Mouse (Mus musculus) hematopoietic multipotent progenitor cell, adult 10-12 weeks (in vitro differentiated cells): ENCODE data around the gene F12. TPM values are rescaled to one million over a fixed set of nuclear protein-coding genes. Genes with fewer than 3 reads are reported as not detected.

Source experiments
- polyA plus RNA-seq: library from polyadenylated mRNA; stranded (reverse); fragments of >175 nt; gene quantifications from 2 replicates; pipeline ENCODE4 v1.2.3, GENCODE M21; 2012; ENCODE audit warnings: low replicate concordance

The F12 gene
- polyA plus RNA-seq, result 0.29 TPM in 2 replicates

DNA sequence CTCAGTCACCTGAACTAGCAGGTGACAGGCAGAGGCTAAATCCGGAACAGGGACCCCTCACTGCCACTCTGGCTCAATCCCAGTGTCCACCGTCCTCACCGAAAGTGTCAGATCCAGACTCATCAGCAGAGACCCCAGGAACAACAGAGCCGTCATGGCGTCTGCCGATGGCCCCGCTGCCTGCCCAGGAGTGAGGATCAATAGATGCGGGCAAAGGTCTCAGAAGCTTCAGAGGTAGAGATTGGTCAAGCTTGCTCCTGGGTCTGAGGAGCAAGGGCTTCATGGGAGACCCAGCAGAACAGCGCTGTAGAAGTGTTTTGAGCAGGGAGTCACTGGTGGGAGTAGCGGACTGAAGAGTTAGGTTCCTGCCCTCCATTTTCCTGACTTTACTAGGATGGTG lies at the start of gene F12:
TSS of gene F12 (minus strand) at position 181 of the 400 bp plus-strand sequence.

DNA sequence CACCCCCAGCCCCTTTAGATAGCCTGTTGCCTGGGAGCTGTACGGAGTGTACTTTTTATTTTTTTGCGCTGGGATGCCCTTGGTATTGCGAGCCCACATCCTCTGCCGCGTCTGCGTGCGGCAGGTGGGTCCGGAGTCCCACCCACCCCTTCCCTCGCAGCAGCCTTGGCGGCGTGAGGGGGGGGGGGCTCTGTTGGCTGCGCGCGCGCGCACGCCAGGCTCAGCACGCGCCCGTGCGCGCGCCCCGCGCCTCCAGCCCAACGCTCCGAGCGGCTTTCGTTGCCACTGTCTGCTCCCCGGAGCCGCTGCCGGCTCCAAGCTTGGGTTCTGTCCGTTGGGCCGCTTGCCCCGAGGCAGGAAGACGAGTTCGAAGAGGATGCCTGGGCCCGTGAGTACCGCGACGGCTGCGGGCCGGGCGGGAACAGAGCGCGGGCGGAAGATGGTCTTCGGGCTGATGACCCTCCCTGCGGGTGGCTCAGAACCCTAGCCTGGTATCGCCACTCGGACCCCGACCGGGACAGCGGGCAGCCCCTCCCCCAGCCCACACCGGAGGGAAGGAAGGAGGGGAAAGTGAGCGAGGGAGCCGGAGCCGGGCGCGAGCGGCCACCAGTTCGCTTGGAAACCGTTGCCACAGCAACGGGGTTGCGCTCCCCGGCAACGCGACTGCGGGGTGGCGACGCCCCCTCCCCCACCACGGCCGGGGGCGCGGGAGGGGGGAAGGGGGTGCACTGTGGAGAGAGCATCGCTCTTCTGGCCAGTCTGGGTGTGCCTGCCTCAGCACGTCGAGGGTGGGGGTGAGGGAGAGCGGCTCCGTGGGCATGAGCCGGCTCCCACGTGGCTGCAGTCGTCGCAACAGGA lies 37.7 kb upstream of the F12 start, which contains the start of gene Prr7:
TSS of gene Prr7 (plus strand) at position 241 of the 858 bp plus-strand sequence.

DNA sequence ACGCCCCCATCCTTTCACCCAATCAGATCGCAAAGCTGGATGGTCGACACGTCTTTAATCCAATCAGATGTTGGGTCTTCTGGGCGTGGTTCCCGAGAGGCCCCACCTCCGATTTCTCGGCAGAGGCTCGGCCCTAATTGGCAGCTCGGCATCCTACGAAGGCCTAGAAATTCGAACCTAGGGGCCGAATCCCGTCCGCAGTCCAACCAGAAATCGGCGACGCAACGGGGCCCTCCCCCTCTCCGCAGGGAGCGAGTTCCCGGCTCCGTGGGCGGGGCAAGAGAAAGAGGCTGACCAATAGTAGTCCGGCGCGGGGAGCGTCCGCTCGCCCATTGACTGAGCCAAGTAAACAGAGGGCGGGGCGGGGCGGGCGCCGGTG lies 18.3 kb upstream of the F12 start, which contains the start of gene Grk6:
TSS of gene Grk6 (plus strand) at position 136 of the 379 bp plus-strand sequence.

DNA sequence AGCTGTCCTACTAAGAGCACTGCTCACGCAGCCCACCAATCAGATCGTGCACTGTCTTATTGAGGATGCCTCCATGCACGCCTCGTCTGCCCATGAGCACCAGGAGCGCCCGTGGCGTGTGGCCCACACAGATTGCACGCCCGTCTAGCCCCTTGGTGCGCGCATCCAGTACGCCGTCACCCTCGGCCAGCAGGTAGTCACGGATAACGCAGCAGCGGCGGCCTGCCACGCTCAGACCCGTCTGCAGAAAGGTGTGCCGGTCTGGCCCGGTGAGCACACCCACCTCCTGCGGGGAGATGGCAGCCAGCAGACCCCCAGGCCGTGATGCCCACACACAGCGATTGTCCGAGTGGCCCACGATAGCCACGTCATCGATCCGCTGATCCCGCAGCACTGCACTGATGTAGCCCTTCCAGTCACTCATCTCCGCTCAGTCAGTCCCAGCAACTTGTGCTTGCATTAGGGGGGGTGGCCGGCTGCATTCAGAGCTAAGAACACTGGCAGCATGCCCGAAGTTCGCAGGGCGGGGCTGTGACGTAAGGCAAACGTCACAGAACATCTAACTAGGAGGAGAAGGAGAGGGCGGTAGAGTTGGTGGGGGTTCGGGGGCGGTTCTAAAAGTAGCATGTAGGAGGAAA lies 11.7 kb downstream of the F12 start, which contains the start of gene Pfn3:
TSS of gene Pfn3 (minus strand) at position 490 of the 638 bp plus-strand sequence.

DNA sequence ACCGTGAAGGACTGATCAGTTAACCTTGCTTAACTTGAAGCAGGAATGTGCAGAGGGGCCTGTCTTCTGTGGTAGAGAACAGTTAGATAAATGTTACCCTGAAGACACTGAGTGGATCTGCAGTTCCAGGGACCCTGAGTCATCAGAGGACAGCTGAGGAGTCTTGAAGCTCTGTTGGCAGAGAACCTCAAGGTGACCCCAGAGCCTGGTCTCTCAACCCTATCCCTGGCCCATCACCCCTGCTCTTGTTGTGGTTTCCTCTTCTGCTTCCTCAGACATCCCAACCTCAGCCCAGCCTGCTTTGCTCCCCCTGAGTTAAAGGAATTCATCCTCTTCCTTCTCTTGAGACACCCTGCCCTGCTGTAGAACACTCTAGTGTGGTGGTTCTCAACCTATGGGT lies 28.5 kb downstream of the F12 start, which contains the start of gene Slc34a1:
TSS of gene Slc34a1 (plus strand) at position 100 of the 400 bp plus-strand sequence.

DNA sequence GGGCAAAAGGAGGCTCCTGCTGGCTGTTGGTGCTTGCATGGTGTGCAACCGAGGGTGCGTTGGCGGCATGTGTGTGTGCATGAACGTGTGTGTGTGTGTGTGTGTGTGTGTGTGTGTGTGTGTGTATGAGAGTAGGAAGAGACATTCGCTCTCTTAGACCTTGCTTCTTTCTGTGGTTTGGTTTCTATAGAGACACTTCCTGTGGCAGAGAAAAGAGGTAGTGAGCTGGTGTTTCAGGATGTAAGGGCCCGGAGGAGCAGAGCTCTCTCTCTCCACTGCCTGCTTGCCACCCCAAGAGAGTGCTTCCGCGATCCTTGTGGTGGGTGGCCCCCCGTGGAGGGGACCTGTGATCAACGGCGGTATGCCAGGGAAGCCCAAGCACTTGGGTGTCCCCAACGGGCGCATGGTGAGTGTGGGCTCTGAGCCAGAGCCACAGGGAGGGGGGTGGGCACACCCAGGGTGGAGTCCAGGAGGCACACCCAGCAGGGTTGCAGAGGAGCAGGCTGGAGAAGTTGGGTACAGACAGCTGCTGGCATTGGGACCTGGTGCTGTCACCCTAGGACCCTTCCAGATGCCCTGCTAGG lies 57.0 kb downstream of the F12 start, which contains the start of gene Rgs14:
TSS of gene Rgs14 (plus strand) at position 202 of the 584 bp plus-strand sequence.

Other genes starting within 250 kb of the F12 start
- 20.4 and 23.9 TPM in 2 replicates for gene Nsd1, start 217.0 kb downstream of the F12 start, polyA plus RNA-seq
- 229 and 294 TPM in 2 replicates for gene Prelid1, start 106.3 kb downstream of the F12 start, polyA plus RNA-seq
- 89.1 and 111 TPM in 2 replicates for gene Rab24, start 104.8 kb downstream of the F12 start, polyA plus RNA-seq
- gene Mxd3, start 97.0 kb downstream of the F12 start, polyA plus RNA-seq, result 5.3 and 15.9 TPM in 2 replicates
- 49.6 and 89.4 TPM in 2 replicates for gene Lman2, start 64.0 kb downstream of the F12 start, polyA plus RNA-seq
- gene Rgs14, start 57.1 kb downstream of the F12 start, polyA plus RNA-seq, result 59.4 and 65.0 TPM in 2 replicates
- 0.49 and 0.69 TPM in 2 replicates for gene Slc34a1, start 28.6 kb downstream of the F12 start, polyA plus RNA-seq
- not detected in 2 replicates for gene Pfn3, start 11.6 kb downstream of the F12 start, polyA plus RNA-seq
- gene Grk6, start 18.3 kb upstream of the F12 start, polyA plus RNA-seq, result 242 and 271 TPM in 2 replicates
- gene Prr7, start 37.5 kb upstream of the F12 start, polyA plus RNA-seq, result 16.2 and 61.9 TPM in 2 replicates
- gene Dbn1, start 61.3 kb upstream of the F12 start, polyA plus RNA-seq, result 7.9 and 12.5 TPM in 2 replicates
- 67.1 and 113 TPM in 2 replicates for gene Pdlim7, start 86.9 kb upstream of the F12 start, polyA plus RNA-seq
- gene Dok3, start 102.5 kb upstream of the F12 start, polyA plus RNA-seq, result 740 and 1,822 TPM in 2 replicates
- 103 and 109 TPM in 2 replicates for gene Ddx41, start 109.9 kb upstream of the F12 start, polyA plus RNA-seq
- gene Fam193b, start 144.3 kb upstream of the F12 start, polyA plus RNA-seq, result 114 and 272 TPM in 2 replicates
- gene Tmed9, start 146.9 kb upstream of the F12 start, polyA plus RNA-seq, result 85.5 and 140 TPM in 2 replicates
- gene B4galt7, start 173.1 kb upstream of the F12 start, polyA plus RNA-seq, result 29.7 and 36.1 TPM in 2 replicates
- gene Caml, start 196.2 kb upstream of the F12 start, polyA plus RNA-seq, result 19.9 and 30.4 TPM in 2 replicates
- 16.8 and 28.2 TPM in 2 replicates for gene Ddx46, start 208.2 kb upstream of the F12 start, polyA plus RNA-seq